Comparison of ENCODE assay signal across 8 mouse cellular contexts in the genomic region with DNA sequence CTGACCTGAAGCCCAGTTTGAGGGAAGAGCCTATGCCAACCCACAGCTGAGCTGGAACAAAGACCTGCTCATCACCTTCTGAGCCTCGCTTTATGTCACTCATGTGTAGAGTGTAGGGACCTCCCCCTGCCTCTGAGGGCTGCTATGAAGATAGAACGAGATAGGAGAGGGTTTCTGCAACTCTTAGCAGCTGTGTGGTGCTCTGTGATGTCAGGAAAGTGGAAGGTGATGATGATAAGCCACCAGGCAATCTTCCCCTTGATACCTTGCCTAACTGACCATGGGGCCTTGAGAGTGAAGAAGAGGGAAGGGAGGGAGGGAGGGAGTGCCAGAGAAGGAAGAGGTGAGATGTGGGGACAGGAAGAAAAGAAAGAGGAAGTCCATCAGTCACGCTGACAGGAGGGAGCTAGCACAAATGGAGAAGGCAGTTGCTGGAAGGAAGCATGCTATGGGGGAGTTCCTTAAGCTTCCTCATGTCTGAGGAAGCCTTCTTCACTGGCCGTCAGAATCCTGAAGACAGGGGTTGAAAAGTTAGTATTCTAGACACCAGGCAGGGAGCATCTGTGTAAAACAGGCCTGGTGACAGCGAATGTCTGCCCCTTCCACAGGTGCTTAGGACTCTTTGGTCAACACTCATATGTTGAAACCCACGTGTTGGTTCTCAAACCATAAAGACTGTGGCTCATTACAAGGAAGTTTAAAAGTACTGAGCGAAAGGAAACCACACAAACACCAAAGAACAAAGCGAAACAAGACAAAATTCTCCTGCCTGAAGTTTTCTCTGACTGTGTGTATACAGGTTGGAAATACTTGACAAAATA. TPM values are rescaled to one million over a fixed set of nuclear protein-coding genes. Genes with fewer than 3 reads are reported as not detected.
DNase-seq lines count a peak whose midpoint lies in the region; ATAC-seq and TF ChIP-seq lines count a peak whose summit lies in the region.

TSS of gene Nav2 (plus strand) at position 196 of the 821 bp plus-strand sequence.

- TF ChIP-seq POLR2A in MEL (IDR thresholded peaks at IDR 0.05; ENCODE audit: control insufficient read depth in 1 of 2, insufficient read depth in 1 of 2, low read depth in 1 of 2, low read length in 2 of 2, poor library complexity in 1 of 2), result peak; percentile 34 to 75; a peak in 2 of 4 replicates

- TF ChIP-seq RAD21 in MEL (IDR thresholded peaks at IDR 0.05; ENCODE audit: low read depth, low read length), result no peak

- peak; percentile 52 to 54; a peak in 3 of 4 replicates for TF ChIP-seq EP300 in MEL (IDR thresholded peaks at IDR 0.05; ENCODE audit: low read depth in 1 of 2, low read length in 2 of 2)

- WGBS in intestine, embryonic 14.5 days, result 59% methylated on average over 8 of the region's 8 CpGs
- WGBS in intestine, postnatal 0 days, result 54% methylated on average over 8 of the region's 8 CpGs
- 80% methylated on average over 8 of the region's 8 CpGs for WGBS in midbrain, embryonic 12.5 days

- no peak within 1 kb of the TSS for H3K9ac ChIP-seq in intestine, embryonic 14.5 days (ENCODE audit: low read length)
- no peak within 1 kb of the TSS for H3K9ac ChIP-seq in intestine, postnatal 0 days (ENCODE audit: low read depth, low read length)
- peak within 1 kb of the TSS; percentile 71 for H3K9ac ChIP-seq in MEL (ENCODE audit: control insufficient read depth, low read depth, low read length, poor library complexity, severe bottlenecking)
- H3K9ac ChIP-seq in midbrain, embryonic 12.5 days (replicated peaks), result no peak within 1 kb of the TSS

- no peaks in the 10 kb centered on the region for H3K36me3 ChIP-seq in intestine, embryonic 14.5 days (ENCODE audit: control insufficient read depth, insufficient read depth, low read length)
- no peaks in the 10 kb centered on the region for H3K36me3 ChIP-seq in intestine, postnatal 0 days (ENCODE audit: control insufficient read depth, insufficient read depth)
- peaks cover 0 to 14% of the 10 kb centered on the region in 2 experiments; a peak in 2 of 4 replicates for H3K36me3 ChIP-seq in MEL (ENCODE audit: control insufficient read depth in 1 of 2, insufficient read depth in 2 of 2, low read length in 2 of 2)
- H3K36me3 ChIP-seq in midbrain, embryonic 12.5 days, result no peaks in the 10 kb centered on the region

- H3K27ac ChIP-seq in intestine, embryonic 14.5 days (ENCODE audit: low read depth), result no peak within 1 kb of the TSS
- no peak within 1 kb of the TSS for H3K27ac ChIP-seq in intestine, postnatal 0 days (ENCODE audit: low read depth, low read length)
- H3K27ac ChIP-seq in MEL (ENCODE audit: control insufficient read depth, low read depth, low read length), result peak within 1 kb of the TSS; percentile 90
- H3K27ac ChIP-seq in midbrain, embryonic 12.5 days (replicated peaks), result no peak within 1 kb of the TSS

- no peaks in the 10 kb centered on the region for H3K27me3 ChIP-seq in intestine, embryonic 14.5 days (replicated peaks; ENCODE audit: control insufficient read depth, insufficient read depth, low read length)
- H3K27me3 ChIP-seq in intestine, postnatal 0 days (replicated peaks; ENCODE audit: control insufficient read depth, insufficient read depth, low read length), result no peaks in the 10 kb centered on the region
- no peaks in the 10 kb centered on the region; a peak in 1 of 4 replicates for H3K27me3 ChIP-seq in MEL (ENCODE audit: control insufficient read depth in 1 of 2, insufficient read depth in 2 of 2, low read length in 2 of 2)
- peaks cover 3% of the 10 kb centered on the region; the same call in 1 of the 2 replicates for H3K27me3 ChIP-seq in midbrain, embryonic 12.5 days

- no peaks in the 10 kb centered on the region for H3K9me3 ChIP-seq in intestine, embryonic 14.5 days (ENCODE audit: control insufficient read depth, low read length)
- no peaks in the 10 kb centered on the region for H3K9me3 ChIP-seq in intestine, postnatal 0 days (ENCODE audit: control insufficient read depth)
- H3K9me3 ChIP-seq in MEL (replicated peaks; ENCODE audit: insufficient read depth, low read length), result no peaks in the 10 kb centered on the region
- no peaks in the 10 kb centered on the region for H3K9me3 ChIP-seq in midbrain, embryonic 12.5 days

- ATAC-seq in intestine, embryonic 14.5 days (replicated peaks; ENCODE audit: low FRiP score, low TSS enrichment, low read depth), result no peak
- no peak for ATAC-seq in intestine, postnatal 0 days
- ATAC-seq in granulocyte monocyte progenitor cell, adult 5-6 weeks (replicated peaks; ENCODE audit: poor library complexity, severe bottlenecking), result peak; percentile 90
- ATAC-seq in midbrain, embryonic 12.5 days (ENCODE audit: low FRiP score, low read depth), result no peak

- no peaks in the 10 kb centered on the region; the same call in 1 of the 2 replicates for H3K4me1 ChIP-seq in intestine, embryonic 14.5 days (replicated peaks; ENCODE audit: control insufficient read depth, insufficient read depth, low read length)
- 0 out of 2 replicates have a peak, but pooled peaks cover 4% of the 10 kb centered on the region for H3K4me1 ChIP-seq in intestine, postnatal 0 days (replicated peaks; ENCODE audit: control insufficient read depth, insufficient read depth, low read length)
- H3K4me1 ChIP-seq in MEL (ENCODE audit: control insufficient read depth in 1 of 2, insufficient read depth in 2 of 2, low read length in 2 of 2), result peaks cover 5 to 16% of the 10 kb centered on the region in 2 experiments
- peaks cover 4% of the 10 kb centered on the region; the same call in 1 of the 2 replicates for H3K4me1 ChIP-seq in midbrain, embryonic 12.5 days

- no peak within 1 kb of the TSS for H3K4me3 ChIP-seq in intestine, embryonic 14.5 days (ENCODE audit: low read depth, low read length)
- no peak within 1 kb of the TSS for H3K4me3 ChIP-seq in intestine, postnatal 0 days (ENCODE audit: low read depth, low read length)
- peak within 1 kb of the TSS; percentile 15 to 35; a peak in 1 of 4 replicates for H3K4me3 ChIP-seq in MEL (ENCODE audit: control insufficient read depth in 1 of 2, insufficient read depth in 1 of 2, low read depth in 2 of 2, low read length in 2 of 2)
- no peak within 1 kb of the TSS for H3K4me3 ChIP-seq in midbrain, embryonic 12.5 days

- DNase-seq in intestine, embryonic 14.5 days (ENCODE audit: low spot score), result no peak
- DNase-seq in MEL (ENCODE audit: low read depth, low spot score), result peak; percentile 88
- peak; percentile 43 for DNase-seq in layer of hippocampus, adult 9-11 months
- no peak for DNase-seq in cerebellum, postnatal 4 days (ENCODE audit: low spot score in 2 of 2)
- no peak for DNase-seq in kidney, adult 11 months

- TF ChIP-seq CTCF in intestine, postnatal 0 days (IDR thresholded peaks at IDR 0.05; ENCODE audit: low read depth), result no peak
- no peak for TF ChIP-seq CTCF in MEL (IDR thresholded peaks at IDR 0.05 in 2 of 3, conservative IDR thresholded peaks at IDR 0.05 in 1 of 3; ENCODE audit: control insufficient read depth in 1 of 3, insufficient read depth in 1 of 3, low read depth in 2 of 3, low read length in 3 of 3, poor library complexity in 1 of 3, severe bottlenecking in 1 of 3)

- no peak within 1 kb of the TSS for H3K4me2 ChIP-seq in intestine, embryonic 14.5 days (ENCODE audit: low read length)
- H3K4me2 ChIP-seq in intestine, postnatal 0 days (replicated peaks; ENCODE audit: low read depth), result no peak within 1 kb of the TSS
- no peak within 1 kb of the TSS for H3K4me2 ChIP-seq in midbrain, embryonic 12.5 days (replicated peaks)

- no peaks in the 10 kb centered on the region; the same call in 1 of the 2 replicates for H3K79me2 ChIP-seq in MEL (ENCODE audit: control insufficient read depth, insufficient read depth, low read length, poor library complexity)

TF ChIP-seq in MEL, 35 proteins besides CTCF, POLR2A, EP300 and RAD21 (continues in another document):
- TF ChIP-seq MYC (IDR thresholded peaks at IDR 0.05; ENCODE audit: low read depth, low read length), result peak; percentile 93; the same call in 1 of the 2 replicates
- TF ChIP-seq POLR2AphosphoS2 (IDR thresholded peaks at IDR 0.05; ENCODE audit: low read length), result no peak
- 0 out of 2 replicates have a peak, but pooled peaks have one; percentile 47 for TF ChIP-seq RCOR1 (IDR thresholded peaks at IDR 0.05; ENCODE audit: low read depth, low read length)
- TF ChIP-seq E2F4 (IDR thresholded peaks at IDR 0.05; ENCODE audit: borderline replicate concordance, low read depth, low read length), result no peak
- no peak for TF ChIP-seq CHD2 (IDR thresholded peaks at IDR 0.05; ENCODE audit: low read length)
- TF ChIP-seq HCFC1 (IDR thresholded peaks at IDR 0.05; ENCODE audit: low read depth, low read length), result no peak
- peak; percentile 35 for TF ChIP-seq TAL1 (IDR thresholded peaks at IDR 0.05; ENCODE audit: low read length)
- TF ChIP-seq GABPA (IDR thresholded peaks at IDR 0.05; ENCODE audit: low read depth, low read length), result no peak
- TF ChIP-seq NELFE (IDR thresholded peaks at IDR 0.05; ENCODE audit: low read depth, low read length), result peak; percentile 41; the same call in 1 of the 2 replicates
- no peak for TF ChIP-seq MEF2A (IDR thresholded peaks at IDR 0.05; ENCODE audit: extremely low read depth, insufficient replicate concordance, low read depth, low read length, poor library complexity, severe bottlenecking)
- TF ChIP-seq BHLHE40 (IDR thresholded peaks at IDR 0.05; ENCODE audit: borderline replicate concordance, low read depth, low read length), result no peak
- TF ChIP-seq ELF1 (IDR thresholded peaks at IDR 0.05; ENCODE audit: low read depth, low read length), result no peak
- no peak for TF ChIP-seq NRF1 (IDR thresholded peaks at IDR 0.05; ENCODE audit: insufficient read depth, low read depth, low read length, poor library complexity, severe bottlenecking)
- peak; percentile 82 for TF ChIP-seq MAX (IDR thresholded peaks at IDR 0.05; ENCODE audit: low read length)
- TF ChIP-seq MAZ (IDR thresholded peaks at IDR 0.05; ENCODE audit: low read depth, low read length), result peak; percentile 83
- TF ChIP-seq USF2 (IDR thresholded peaks at IDR 0.05; ENCODE audit: borderline replicate concordance in 1 of 2, insufficient read depth in 1 of 2, low read depth in 1 of 2, low read length in 2 of 2), result no peak
- 0 out of 2 replicates have a peak, but pooled peaks have one; percentile 12 for TF ChIP-seq TCF12 (IDR thresholded peaks at IDR 0.05; ENCODE audit: low read depth, low read length)
- TF ChIP-seq MYB (IDR thresholded peaks at IDR 0.05; ENCODE audit: low read depth, low read length), result no peak

RNA-seq across cellular contexts. Expression of gene Nav2, which starts in this region (rescaled TPM):
- 31.5 and 32.1 TPM in 2 replicates for polyA plus RNA-seq in intestine, embryonic 14.5 days (2014; fragmentation: Nextera tagmentation; extraction: Ambion mirVana)
- 5.8 and 8.4 TPM in 2 replicates for polyA plus RNA-seq in intestine, postnatal 0 days (2015; fragmentation: Nextera tagmentation; extraction: Ambion mirVana)
- total RNA-seq in MEL (2012; rRNA removed), result 2.0 and 2.2 TPM in 2 replicates
- 1 to 10 TPM in 1 of 2 experiments, not detected in 1; 2.7 TPM for polyA plus RNA-seq in MEL (2012; ENCODE audit: insufficient read depth in 1 of 2, insufficient read length in 2 of 2, low read depth in 1 of 2, low replicate concordance in 2 of 2, missing spikeins in 1 of 2)
- 31.9 and 38.7 TPM in 2 replicates for total RNA-seq in granulocyte monocyte progenitor cell, adult 5-6 weeks (2014; fragmentation: Nextera tagmentation)
- total RNA-seq in granulocyte monocyte progenitor cell, adult 5-6 weeks (2017), result 18.2 and 26.1 TPM in 2 replicates
- 23.0 and 24.5 TPM in 2 replicates for polyA plus RNA-seq in midbrain, embryonic 12.5 days (2016; fragmentation: Nextera tagmentation; extraction: Ambion mirVana)

Comparison
In these comparisons a context has a peak if more than half of its experiments do, and no peak if none do; other contexts are left out.
1. DNase-seq: peak in MEL (single experiment) and layer of hippocampus, adult 9-11 months (single experiment); none in intestine, embryonic 14.5 days (single experiment), cerebellum, postnatal 4 days (0 of 2) and kidney, adult 11 months (single experiment).
2. H3K4me3 ChIP-seq: peak in MEL (2 of 2); none in intestine, embryonic 14.5 days (single experiment), intestine, postnatal 0 days (single experiment) and midbrain, embryonic 12.5 days (single experiment).